Mouse (Mus musculus) kidney, embryonic 15.5 days (tissue): Measurements from ENCODE around the gene Mterf4. TPM values are rescaled to one million over a fixed set of nuclear protein-coding genes. Genes with fewer than 3 reads are reported as not detected.

ENCODE experiments used
- ATAC-seq: fragments of 200-750 bp; cut with Nextera tagmentation; replicated peaks from 2 replicates; pipeline ENCODE4 v1.8.0; 2017; ENCODE audit warnings: moderate TSS enrichment; ENCODE audit not compliant: low FRiP score
- H3K27ac ChIP-seq: fragments of 300-500 bp; sonication (generic); 2 replicates; pipeline ENCODE4 v1.5.1; 2015; ENCODE audit warnings: mild to moderate bottlenecking, inconsistent platforms
- H3K27me3 ChIP-seq: fragments of 300-500 bp; sonication (generic); 2 replicates; pipeline ENCODE4 v1.6.1; 2015; ENCODE audit warnings: inconsistent platforms
- H3K36me3 ChIP-seq: fragments of 300-500 bp; sonication (generic); 2 replicates; pipeline ENCODE4 v1.6.1; 2015; ENCODE audit warnings: inconsistent platforms
- H3K4me1 ChIP-seq: fragments of 300-500 bp; sonication (generic); 2 replicates; pipeline ENCODE4 v1.6.1; 2015; ENCODE audit warnings: inconsistent platforms
- H3K4me2 ChIP-seq: fragments of 300-500 bp; sonication (generic); 2 replicates; pipeline ENCODE4 v1.6.1; 2015; ENCODE audit warnings: moderate library complexity, mild to moderate bottlenecking, inconsistent platforms
- H3K4me3 ChIP-seq: fragments of 300-500 bp; sonication (generic); replicated peaks from 2 replicates; pipeline ENCODE4 v1.5.1; 2015; ENCODE audit warnings: mild to moderate bottlenecking, inconsistent platforms
- H3K9ac ChIP-seq: fragments of 300-500 bp; sonication (generic); 2 replicates; pipeline ENCODE4 v1.6.1; 2015; ENCODE audit warnings: mild to moderate bottlenecking, inconsistent platforms
- H3K9me3 ChIP-seq: fragments of 300-500 bp; sonication (generic); replicated peaks from 2 replicates; pipeline ENCODE4 v1.6.1; 2016; ENCODE audit warnings: inconsistent platforms
- WGBS: fragments of 180-500 bp; shearing (Covaris S2); methylation state at CpG from one replicate; pipeline ENCODE4 v1.1.7; 2015; ENCODE audit warnings: mixed read lengths; 5-methylcytosine and 5-hydroxymethylcytosine counted together
- polyA plus RNA-seq: library from polyadenylated mRNA; unstranded; fragments of >200 nt; fragmentation: Nextera tagmentation; extraction: Ambion mirVana; gene quantifications from 2 replicates; pipeline ENCODE4 v1.2.1, GENCODE M21; 2015

Mterf4 gene
- polyA plus RNA-seq, 1 experiment from 2014 or later = 36.5 TPM

GRCm38 (mm10) chr1:93292006-93292405, 13.7 kb downstream of the Mterf4 start:
- H3K27ac ChIP-seq = no peak overlapping the region
- H3K36me3 ChIP-seq = peaks cover 56% of the 10 kb centered on the region
- ATAC-seq = no peak
- no peaks in the 10 kb centered on the region for H3K9me3 ChIP-seq
- no peak overlapping the region for H3K4me3 ChIP-seq
- no peak overlapping the region for H3K4me2 ChIP-seq
- H3K4me1 ChIP-seq = no peaks in the 10 kb centered on the region
- WGBS = 73% methylated on average over 8 of the region's 8 CpGs
- H3K9ac ChIP-seq = no peak overlapping the region
- no peaks in the 10 kb centered on the region for H3K27me3 ChIP-seq

- no peaks in the 10 kb centered on the region for H3K9me3 ChIP-seq
- no peak overlapping the region for H3K4me2 ChIP-seq
- 84% methylated on average over 1 of the region's 1 CpGs for WGBS
- H3K27me3 ChIP-seq = no peaks in the 10 kb centered on the region
- no peak overlapping the region for H3K27ac ChIP-seq
- H3K9ac ChIP-seq = no peak overlapping the region
- H3K36me3 ChIP-seq = peaks cover 55% of the 10 kb centered on the region
- no peaks in the 10 kb centered on the region for H3K4me1 ChIP-seq
- H3K4me3 ChIP-seq = no peak overlapping the region
- no peak for ATAC-seq
These were observed 14.1 kb downstream of the Mterf4 start for GRCm38 (mm10) chr1:93291591-93291990.

GRCm38 (mm10) chr1:93290956-93291355, 14.8 kb downstream of the Mterf4 start:
- 86% methylated on average over 4 of the region's 4 CpGs for WGBS
- no peak overlapping the region for H3K4me2 ChIP-seq

GRCm38 (mm10) chr1:93289678-93290214, 16.0 kb downstream of the Mterf4 start:
- no peak overlapping the region for H3K27ac ChIP-seq
- no peak overlapping the region for H3K4me2 ChIP-seq
- peaks cover 53% of the 10 kb centered on the region for H3K36me3 ChIP-seq
- 61% methylated on average over 3 of the region's 3 CpGs for WGBS
- no peak for ATAC-seq
- H3K9me3 ChIP-seq = no peaks in the 10 kb centered on the region
- H3K9ac ChIP-seq = no peak overlapping the region
- H3K4me3 ChIP-seq = no peak overlapping the region
- H3K27me3 ChIP-seq = no peaks in the 10 kb centered on the region
- H3K4me1 ChIP-seq = no peaks in the 10 kb centered on the region

More at GRCm38 (mm10) chr1:93290956-93291355, 14.8 kb downstream of the Mterf4 start:
- no peaks in the 10 kb centered on the region for H3K27me3 ChIP-seq
- ATAC-seq = no peak
- H3K27ac ChIP-seq = no peak overlapping the region
- H3K4me1 ChIP-seq = no peaks in the 10 kb centered on the region
- peaks cover 51% of the 10 kb centered on the region for H3K36me3 ChIP-seq
- no peak overlapping the region for H3K4me3 ChIP-seq
- H3K9me3 ChIP-seq = no peaks in the 10 kb centered on the region
- no peak overlapping the region for H3K9ac ChIP-seq

- WGBS = 81% methylated on average over 7 of the region's 7 CpGs
- no peaks in the 10 kb centered on the region for H3K27me3 ChIP-seq
- H3K4me3 ChIP-seq = no peak overlapping the region
- no peaks in the 10 kb centered on the region for H3K9me3 ChIP-seq
- no peak overlapping the region for H3K27ac ChIP-seq
- H3K36me3 ChIP-seq = no peaks in the 10 kb centered on the region
- ATAC-seq = no peak
- peaks cover 3% of the 10 kb centered on the region; the same call in 1 of the 2 replicates for H3K4me1 ChIP-seq
- H3K4me2 ChIP-seq = no peak overlapping the region
- no peak overlapping the region for H3K9ac ChIP-seq
These were observed 28.7 kb downstream of the Mterf4 start for GRCm38 (mm10) chr1:93277041-93277440.

GRCm38 (mm10) chr1:93275561-93275960, 30.2 kb downstream of the Mterf4 start:
- no peaks in the 10 kb centered on the region for H3K9me3 ChIP-seq
- H3K4me3 ChIP-seq = no peak overlapping the region
- 74% methylated on average over 6 of the region's 6 CpGs for WGBS
- H3K9ac ChIP-seq = no peak overlapping the region
- no peaks in the 10 kb centered on the region for H3K27me3 ChIP-seq
- H3K27ac ChIP-seq = no peak overlapping the region
- H3K4me1 ChIP-seq = peaks cover 3% of the 10 kb centered on the region; the same call in 1 of the 2 replicates
- no peaks in the 10 kb centered on the region for H3K36me3 ChIP-seq
- H3K4me2 ChIP-seq = no peak overlapping the region
- no peak for ATAC-seq

GRCm38 (mm10) chr1:93272409-93272821, 33.3 kb downstream of the Mterf4 start:
- H3K4me2 ChIP-seq = no peak overlapping the region
- no peak overlapping the region for H3K9ac ChIP-seq
- no peaks in the 10 kb centered on the region for H3K27me3 ChIP-seq
- WGBS = 4% methylated on average over 16 of the region's 16 CpGs
- ATAC-seq = peak; percentile 52; the same call in 1 of the 2 replicates
- H3K4me1 ChIP-seq = peaks cover 4% of the 10 kb centered on the region; the same call in 1 of the 2 replicates
- no peaks in the 10 kb centered on the region for H3K9me3 ChIP-seq
- no peaks in the 10 kb centered on the region; the same call in 1 of the 2 replicates for H3K36me3 ChIP-seq
- no peak overlapping the region for H3K4me3 ChIP-seq
- H3K27ac ChIP-seq = no peak overlapping the region

- no peak overlapping the region for H3K9ac ChIP-seq
- no peak for ATAC-seq
- no peaks in the 10 kb centered on the region for H3K27me3 ChIP-seq
- H3K4me3 ChIP-seq = no peak overlapping the region
- no peaks in the 10 kb centered on the region for H3K9me3 ChIP-seq
- H3K4me2 ChIP-seq = no peak overlapping the region
- WGBS = 81% methylated on average over 5 of the region's 6 CpGs
- H3K27ac ChIP-seq = no peak overlapping the region
- no peaks in the 10 kb centered on the region; the same call in 1 of the 2 replicates for H3K36me3 ChIP-seq
- H3K4me1 ChIP-seq = peaks cover 8% of the 10 kb centered on the region; the same call in 1 of the 2 replicates
These were observed 34.0 kb downstream of the Mterf4 start for GRCm38 (mm10) chr1:93271751-93272150.

GRCm38 (mm10) chr1:93270516-93271240, 35.0 kb downstream of the Mterf4 start:
- no peak overlapping the region for H3K9ac ChIP-seq
- no peaks in the 10 kb centered on the region; the same call in 1 of the 2 replicates for H3K36me3 ChIP-seq
- no peak for ATAC-seq
- H3K9me3 ChIP-seq = no peaks in the 10 kb centered on the region
- H3K4me3 ChIP-seq = no peak overlapping the region
- H3K27ac ChIP-seq = no peak overlapping the region
- H3K27me3 ChIP-seq = no peaks in the 10 kb centered on the region
- 73% methylated on average over 3 of the region's 3 CpGs for WGBS
- no peak overlapping the region for H3K4me2 ChIP-seq
- peaks cover 10% of the 10 kb centered on the region; the same call in 1 of the 2 replicates for H3K4me1 ChIP-seq

GRCm38 (mm10) chr1:93268246-93268645, 37.5 kb downstream of the Mterf4 start:
- H3K4me1 ChIP-seq = peaks cover 10% of the 10 kb centered on the region; the same call in 1 of the 2 replicates
- H3K36me3 ChIP-seq = peaks cover 4% of the 10 kb centered on the region; the same call in 1 of the 2 replicates
- no peak overlapping the region for H3K27ac ChIP-seq
- ATAC-seq = no peak
- no peak overlapping the region for H3K9ac ChIP-seq
- H3K4me2 ChIP-seq = no peak overlapping the region
- WGBS = 90% methylated on average over 2 of the region's 2 CpGs
- H3K9me3 ChIP-seq = no peaks in the 10 kb centered on the region
- H3K27me3 ChIP-seq = no peaks in the 10 kb centered on the region
- no peak overlapping the region for H3K4me3 ChIP-seq

- ATAC-seq = no peak
- peaks cover 4% of the 10 kb centered on the region; the same call in 1 of the 2 replicates for H3K36me3 ChIP-seq
- H3K27ac ChIP-seq = no peak overlapping the region
- H3K4me3 ChIP-seq = no peak overlapping the region
- no peak overlapping the region for H3K4me2 ChIP-seq
- no peaks in the 10 kb centered on the region for H3K27me3 ChIP-seq
- WGBS = 18% methylated on average over 3 of the region's 3 CpGs
- no peak overlapping the region for H3K9ac ChIP-seq
- H3K4me1 ChIP-seq = peaks cover 8% of the 10 kb centered on the region; the same call in 1 of the 2 replicates
- H3K9me3 ChIP-seq = no peaks in the 10 kb centered on the region
These were observed 38.5 kb downstream of the Mterf4 start for GRCm38 (mm10) chr1:93267207-93267606.

GRCm38 (mm10) chr1:93257560-93257959, 48.2 kb downstream of the Mterf4 start:
- no peaks in the 10 kb centered on the region for H3K9me3 ChIP-seq
- H3K27me3 ChIP-seq = no peaks in the 10 kb centered on the region
- H3K4me1 ChIP-seq = 0 out of 2 replicates have a peak, but pooled peaks cover 1% of the 10 kb centered on the region
- no peak overlapping the region for H3K4me2 ChIP-seq
- no peak overlapping the region for H3K27ac ChIP-seq
- no peak overlapping the region for H3K4me3 ChIP-seq
- no peaks in the 10 kb centered on the region; the same call in 1 of the 2 replicates for H3K36me3 ChIP-seq
- 75% methylated on average over 1 of the region's 1 CpGs for WGBS
- H3K9ac ChIP-seq = no peak overlapping the region
- ATAC-seq = no peak
